Mouse (Mus musculus) ES-Bruce4 (cell line): ENCODE data around the gene Tbxas1.

Experiments
- CTCF ChIP-seq: IDR thresholded peaks from one replicate; pipeline ENCODE4 v1.8.1; 2011; ENCODE audit warnings: low read depth, low read length
- EP300 ChIP-seq: IDR thresholded peaks from 2 replicates; pipeline ENCODE4 v1.6.1; 2011; ENCODE audit warnings: low read depth, low read length; ENCODE audit not compliant: insufficient read depth
- POLR2A ChIP-seq: IDR thresholded peaks from one replicate; pipeline ENCODE4 v1.8.1; 2011; ENCODE audit warnings: low read length; ENCODE audit not compliant: insufficient read depth

DNA sequence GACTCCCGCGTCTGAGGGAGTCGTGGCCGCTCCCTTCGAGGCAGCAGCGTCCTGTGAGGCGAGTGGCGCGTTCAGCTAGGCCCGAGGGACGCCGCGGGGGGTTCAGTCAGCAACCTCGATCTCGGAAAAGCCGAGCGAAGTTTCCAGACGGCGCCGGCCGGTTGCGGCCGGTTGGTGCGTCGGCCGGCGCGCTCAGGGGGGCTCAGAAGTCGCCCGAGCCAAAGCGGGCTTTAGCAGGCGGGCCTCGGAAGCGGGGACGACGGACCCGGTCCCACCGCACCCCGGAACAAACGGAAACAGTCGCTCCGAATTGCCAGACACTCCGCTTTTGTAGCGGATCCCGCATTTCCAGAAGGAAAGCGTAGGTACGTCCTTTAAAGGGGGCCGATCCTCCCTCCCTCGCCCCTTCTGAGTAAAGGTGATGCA lies 243.3 kb downstream of the Tbxas1 start:
- TF ChIP-seq POLR2A (no peak), CTCF (no peak), EP300 (no peak)
